Mouse (Mus musculus) kidney, embryonic 15.5 days (tissue): Measurements from ENCODE around the gene Arhgef10l. TPM values are rescaled to one million over a fixed set of nuclear protein-coding genes. Genes with fewer than 3 reads are reported as not detected.

Experiments used
- ATAC-seq: fragments of 200-750 bp; cut with Nextera tagmentation; replicated peaks from 2 replicates; pipeline ENCODE4 v1.8.0; 2017; ENCODE audit warnings: moderate TSS enrichment; ENCODE audit not compliant: low FRiP score
- H3K27ac ChIP-seq: fragments of 300-500 bp; sonication (generic); 2 replicates; pipeline ENCODE4 v1.5.1; 2015; ENCODE audit warnings: mild to moderate bottlenecking, inconsistent platforms
- H3K27me3 ChIP-seq: fragments of 300-500 bp; sonication (generic); 2 replicates; pipeline ENCODE4 v1.6.1; 2015; ENCODE audit warnings: inconsistent platforms
- H3K36me3 ChIP-seq: fragments of 300-500 bp; sonication (generic); 2 replicates; pipeline ENCODE4 v1.6.1; 2015; ENCODE audit warnings: inconsistent platforms
- H3K4me1 ChIP-seq: fragments of 300-500 bp; sonication (generic); 2 replicates; pipeline ENCODE4 v1.6.1; 2015; ENCODE audit warnings: inconsistent platforms
- H3K4me2 ChIP-seq: fragments of 300-500 bp; sonication (generic); 2 replicates; pipeline ENCODE4 v1.6.1; 2015; ENCODE audit warnings: moderate library complexity, mild to moderate bottlenecking, inconsistent platforms
- H3K4me3 ChIP-seq: fragments of 300-500 bp; sonication (generic); replicated peaks from 2 replicates; pipeline ENCODE4 v1.5.1; 2015; ENCODE audit warnings: mild to moderate bottlenecking, inconsistent platforms
- H3K9ac ChIP-seq: fragments of 300-500 bp; sonication (generic); 2 replicates; pipeline ENCODE4 v1.6.1; 2015; ENCODE audit warnings: mild to moderate bottlenecking, inconsistent platforms
- H3K9me3 ChIP-seq: fragments of 300-500 bp; sonication (generic); replicated peaks from 2 replicates; pipeline ENCODE4 v1.6.1; 2016; ENCODE audit warnings: inconsistent platforms
- WGBS: fragments of 180-500 bp; shearing (Covaris S2); methylation state at CpG from one replicate; pipeline ENCODE4 v1.1.7; 2015; ENCODE audit warnings: mixed read lengths; 5-methylcytosine and 5-hydroxymethylcytosine counted together
- polyA plus RNA-seq: library from polyadenylated mRNA; unstranded; fragments of >200 nt; fragmentation: Nextera tagmentation; extraction: Ambion mirVana; gene quantifications from 2 replicates; pipeline ENCODE4 v1.2.1, GENCODE M21; 2015

The Arhgef10l gene
- polyA plus RNA-seq, 1 experiment from 2014 or later: 20.7 TPM

GRCm38 (mm10) chr4:140674345-140674926 is 8.6 kb upstream of the Arhgef10l start:
- Histone ChIP-seq H3K4me2 (no peak overlapping the region), H3K27me3 (no peaks in the 10 kb centered on the region), H3K36me3 (no peaks in the 10 kb centered on the region), H3K9me3 (no peaks in the 10 kb centered on the region), H3K9ac (no peak overlapping the region), H3K4me3 (no peak overlapping the region), H3K27ac (no peak overlapping the region), H3K4me1 (peaks cover 22% of the 10 kb centered on the region)
- WGBS: 27% methylated on average over 13 of the region's 13 CpGs
- ATAC-seq: peak; percentile 24; the same call in 1 of the 2 replicates

GRCm38 (mm10) chr4:140673527-140674264 is 7.9 kb upstream of the Arhgef10l start:
- Histone ChIP-seq H3K27me3 (no peaks in the 10 kb centered on the region), H3K4me3 (no peak overlapping the region), H3K4me2 (no peak overlapping the region), H3K9me3 (no peaks in the 10 kb centered on the region), H3K4me1 (peaks cover 19% of the 10 kb centered on the region), H3K27ac (peak overlapping the region; percentile 56; the same call in 1 of the 2 replicates), H3K9ac (no peak overlapping the region), H3K36me3 (no peaks in the 10 kb centered on the region)
- 58% methylated on average over 12 of the region's 12 CpGs for WGBS
- 0 out of 2 replicates have a peak, but pooled peaks have one; percentile 10 for ATAC-seq

- no peak overlapping the region for H3K4me2 ChIP-seq
- no peak overlapping the region for H3K9ac ChIP-seq
- no peak overlapping the region for H3K27ac ChIP-seq
- H3K9me3 ChIP-seq: no peaks in the 10 kb centered on the region
- H3K36me3 ChIP-seq: no peaks in the 10 kb centered on the region
- H3K27me3 ChIP-seq: no peaks in the 10 kb centered on the region
- peaks cover 42% of the 10 kb centered on the region for H3K4me1 ChIP-seq
- WGBS: 82% methylated on average over 8 of the region's 8 CpGs
- no peak overlapping the region for H3K4me3 ChIP-seq
- ATAC-seq: no peak
These were observed 2.0 kb upstream of the Arhgef10l start for GRCm38 (mm10) chr4:140667802-140668201.

GRCm38 (mm10) chr4:140665053-140665452 is 759 bp downstream of the Arhgef10l start:
- 52% methylated on average over 7 of the region's 7 CpGs for WGBS
- no peak for ATAC-seq
- peak overlapping the region; percentile 14 for H3K4me2 ChIP-seq
- peaks cover 56% of the 10 kb centered on the region for H3K4me1 ChIP-seq
- H3K36me3 ChIP-seq: no peaks in the 10 kb centered on the region
- H3K9ac ChIP-seq: no peak overlapping the region
- peak overlapping the region; percentile 9; the same call in 1 of the 2 replicates for H3K4me3 ChIP-seq
- peak overlapping the region; percentile 72 for H3K27ac ChIP-seq
- H3K9me3 ChIP-seq: no peaks in the 10 kb centered on the region
- no peaks in the 10 kb centered on the region for H3K27me3 ChIP-seq

- WGBS: 33% methylated on average over 10 of the region's 10 CpGs
- no peak overlapping the region for H3K9ac ChIP-seq
- ATAC-seq: no peak
- H3K4me2 ChIP-seq: peak overlapping the region; percentile 15
- H3K27ac ChIP-seq: peak overlapping the region; percentile 59
- peaks cover 61% of the 10 kb centered on the region for H3K4me1 ChIP-seq
- no peaks in the 10 kb centered on the region for H3K36me3 ChIP-seq
- H3K27me3 ChIP-seq: no peaks in the 10 kb centered on the region
- no peak overlapping the region for H3K4me3 ChIP-seq
- H3K9me3 ChIP-seq: no peaks in the 10 kb centered on the region
These were observed 2.8 kb downstream of the Arhgef10l start for GRCm38 (mm10) chr4:140662882-140663585.

- Histone ChIP-seq H3K4me2 (peak overlapping the region; percentile 15), H3K9me3 (no peaks in the 10 kb centered on the region), H3K27me3 (no peaks in the 10 kb centered on the region), H3K4me3 (no peak overlapping the region), H3K9ac (no peak overlapping the region), H3K36me3 (no peaks in the 10 kb centered on the region), H3K27ac (peak overlapping the region; percentile 59), H3K4me1 (peaks cover 67% of the 10 kb centered on the region)
- 33% methylated on average over 7 of the region's 7 CpGs for WGBS
- ATAC-seq: no peak
These were observed 3.4 kb downstream of the Arhgef10l start for GRCm38 (mm10) chr4:140662453-140662852.

- peak overlapping the region; percentile 59 for H3K27ac ChIP-seq
- ATAC-seq: no peak
- H3K27me3 ChIP-seq: no peaks in the 10 kb centered on the region
- 0 out of 2 replicates have a peak overlapping the region, but pooled peaks have one; percentile 4 for H3K4me2 ChIP-seq
- 50% methylated on average over 18 of the region's 18 CpGs for WGBS
- H3K36me3 ChIP-seq: no peaks in the 10 kb centered on the region
- no peak overlapping the region for H3K9ac ChIP-seq
- no peak overlapping the region for H3K4me3 ChIP-seq
- H3K9me3 ChIP-seq: no peaks in the 10 kb centered on the region
- peaks cover 76% of the 10 kb centered on the region for H3K4me1 ChIP-seq
These were observed 4.3 kb downstream of the Arhgef10l start for GRCm38 (mm10) chr4:140661406-140662022.

GRCm38 (mm10) chr4:140657681-140658575 is 7.9 kb downstream of the Arhgef10l start:
- WGBS: 8% methylated on average over 24 of the region's 24 CpGs
- Histone ChIP-seq H3K4me3 (0 out of 2 replicates have a peak overlapping the region, but pooled peaks have one; percentile 6), H3K9me3 (no peaks in the 10 kb centered on the region), H3K36me3 (no peaks in the 10 kb centered on the region), H3K9ac (peak overlapping the region; percentile 45), H3K4me1 (peaks cover 60% of the 10 kb centered on the region), H3K4me2 (peak overlapping the region; percentile 47), H3K27ac (peak overlapping the region; percentile 94), H3K27me3 (no peaks in the 10 kb centered on the region)
- peak; percentile 75 for ATAC-seq

GRCm38 (mm10) chr4:140656529-140656928 is 9.3 kb downstream of the Arhgef10l start:
- Histone ChIP-seq H3K27me3 (no peaks in the 10 kb centered on the region), H3K4me3 (no peak overlapping the region), H3K27ac (no peak overlapping the region), H3K9me3 (no peaks in the 10 kb centered on the region), H3K36me3 (no peaks in the 10 kb centered on the region), H3K9ac (no peak overlapping the region), H3K4me1 (peaks cover 46% of the 10 kb centered on the region), H3K4me2 (no peak overlapping the region)
- WGBS: 70% methylated on average over 8 of the region's 8 CpGs
- ATAC-seq: no peak

GRCm38 (mm10) chr4:140654798-140655197 is 11.0 kb downstream of the Arhgef10l start:
- H3K36me3 ChIP-seq: no peaks in the 10 kb centered on the region
- no peaks in the 10 kb centered on the region for H3K9me3 ChIP-seq
- no peak overlapping the region for H3K4me3 ChIP-seq
- H3K4me1 ChIP-seq: peaks cover 50% of the 10 kb centered on the region
- no peak overlapping the region for H3K27ac ChIP-seq
- no peak overlapping the region for H3K4me2 ChIP-seq
- no peak for ATAC-seq
- H3K9ac ChIP-seq: no peak overlapping the region
- H3K27me3 ChIP-seq: no peaks in the 10 kb centered on the region
- WGBS: 76% methylated on average over 8 of the region's 8 CpGs
